Mouse (Mus musculus) cerebellum, postnatal 25 days (tissue): Measurements from ENCODE around the gene Fam120a.

Experiments used
- DNase-seq, 2 experiments: peaks; one replicate each; pipeline ENCODE4 v3.0.0; 2021; ENCODE audit warnings: mixed read lengths in 2 of 2

Gene Fam120a

DNA sequence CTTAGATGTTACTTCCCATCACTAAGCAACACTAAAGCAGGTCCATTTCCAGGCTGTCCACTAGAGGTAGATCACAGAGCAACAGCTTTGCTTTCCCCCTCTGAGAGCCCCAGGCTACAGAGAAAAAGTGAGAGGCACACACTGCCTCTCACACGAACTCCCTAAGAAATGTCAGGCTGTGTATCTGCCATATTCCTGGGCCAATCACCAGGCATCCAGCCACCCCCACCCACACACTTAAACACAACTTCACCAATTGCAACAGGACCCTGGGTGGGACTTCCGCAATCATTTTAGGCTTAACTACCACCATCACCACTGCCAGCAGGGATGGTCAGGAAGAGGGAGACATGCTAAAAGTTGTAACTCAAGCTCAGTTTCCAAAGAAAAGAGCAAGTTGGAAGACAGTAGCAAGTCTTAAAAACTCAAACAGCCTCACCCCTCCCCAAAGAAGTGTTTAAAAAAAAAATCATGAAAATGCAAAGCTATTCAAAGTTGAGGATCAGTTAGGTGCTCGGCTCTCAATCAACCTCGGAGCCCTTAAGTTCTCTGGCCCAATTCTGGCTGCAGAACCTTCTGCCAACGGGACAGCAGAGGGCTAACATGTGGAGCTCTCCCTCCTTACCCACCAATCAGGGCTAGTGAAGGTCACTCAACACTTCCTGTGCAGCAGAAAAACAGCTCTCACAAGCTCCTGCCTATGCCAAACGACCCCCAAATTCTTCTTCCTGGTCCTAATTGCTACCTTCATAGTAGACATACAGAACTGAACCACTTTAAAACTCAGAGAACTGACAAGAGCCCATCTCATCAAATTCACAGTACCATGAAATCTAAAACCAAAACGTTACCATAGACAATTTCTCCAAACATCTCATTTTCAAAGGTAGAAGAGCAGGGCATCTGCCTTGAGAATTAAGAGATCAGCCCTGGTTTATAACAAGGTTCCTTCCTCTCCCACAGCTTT, 2.0 kb downstream of the Fam120a start:
- peak; percentile 37 to 55 for DNase-seq

DNA sequence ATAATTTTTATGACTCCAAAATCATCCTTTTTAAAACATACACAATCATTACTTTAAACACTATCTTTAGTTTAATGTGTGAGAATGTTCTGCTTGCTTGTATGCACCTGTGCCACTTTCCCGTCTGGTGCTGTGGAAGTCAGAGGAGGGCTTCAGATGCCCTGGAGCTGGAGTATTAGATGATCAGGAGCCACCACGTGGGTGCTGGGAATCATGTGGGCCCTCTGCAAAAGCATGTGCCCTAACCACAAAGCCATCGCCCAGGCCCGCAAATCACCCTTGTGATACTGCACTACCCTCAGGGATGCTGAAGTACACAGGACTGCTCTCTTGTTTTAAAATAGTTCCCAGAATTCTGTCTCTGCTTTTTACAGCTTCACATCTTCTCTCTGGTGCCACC, 3.0 kb downstream of the Fam120a start:
- DNase-seq: no peak

DNA sequence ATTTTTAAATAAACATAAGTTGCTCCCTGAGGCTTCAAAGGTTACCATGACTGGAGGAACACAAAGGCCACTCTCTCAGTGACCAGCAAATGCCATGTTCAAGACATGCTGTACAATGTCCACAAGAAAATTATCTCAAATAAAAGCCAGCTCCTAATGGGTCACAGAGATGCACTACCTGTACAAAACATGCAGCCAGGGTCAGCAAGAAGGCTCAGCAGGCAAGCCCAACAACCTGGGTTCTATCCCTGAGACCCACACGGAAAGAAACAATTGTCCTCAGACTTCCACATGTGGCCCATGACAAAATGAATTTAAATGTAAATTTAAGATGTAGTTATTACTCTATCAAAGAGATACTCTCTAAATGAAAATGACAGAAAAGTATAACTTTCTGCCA, 4.7 kb downstream of the Fam120a start:
- no peak for DNase-seq

DNA sequence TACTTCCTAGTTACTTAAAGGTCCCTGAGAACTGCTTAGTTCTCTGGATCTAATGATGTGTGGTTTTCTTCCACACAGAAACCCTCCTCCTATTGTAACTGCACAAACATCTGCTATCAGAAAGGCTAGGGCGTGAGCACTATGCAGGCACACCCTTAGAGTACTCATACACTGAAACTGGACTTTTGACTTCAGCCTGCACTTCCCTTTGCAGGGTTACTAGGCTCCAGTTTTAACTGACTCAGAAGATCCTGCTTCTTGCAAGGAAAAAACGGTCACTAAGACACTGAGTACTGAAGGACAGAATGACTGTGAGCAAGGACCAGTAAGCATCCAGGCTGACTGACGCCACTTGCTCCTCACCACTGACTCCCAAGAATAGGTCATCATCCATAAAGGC, 5.3 kb downstream of the Fam120a start:
- no peak for DNase-seq

DNA sequence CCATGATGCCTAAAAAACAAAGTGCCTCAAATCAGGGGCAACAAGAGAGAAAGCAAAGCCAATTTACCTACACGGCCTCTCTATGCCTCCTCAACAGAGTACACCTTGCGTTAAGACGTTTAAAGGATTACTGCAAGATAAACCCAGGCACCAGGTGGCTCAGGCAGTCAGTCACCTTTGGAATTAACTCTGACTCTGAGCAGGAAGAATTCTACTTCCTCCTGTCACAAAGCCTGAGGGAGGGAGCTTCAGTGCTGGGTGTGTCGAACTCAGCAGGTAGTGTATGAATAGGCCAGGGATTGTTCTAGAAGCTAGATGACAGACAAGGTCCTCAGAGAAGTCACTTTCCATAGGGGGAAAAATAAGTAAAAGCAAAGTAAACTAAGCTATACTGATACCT, 9.2 kb downstream of the Fam120a start:
- DNase-seq: no peak

DNA sequence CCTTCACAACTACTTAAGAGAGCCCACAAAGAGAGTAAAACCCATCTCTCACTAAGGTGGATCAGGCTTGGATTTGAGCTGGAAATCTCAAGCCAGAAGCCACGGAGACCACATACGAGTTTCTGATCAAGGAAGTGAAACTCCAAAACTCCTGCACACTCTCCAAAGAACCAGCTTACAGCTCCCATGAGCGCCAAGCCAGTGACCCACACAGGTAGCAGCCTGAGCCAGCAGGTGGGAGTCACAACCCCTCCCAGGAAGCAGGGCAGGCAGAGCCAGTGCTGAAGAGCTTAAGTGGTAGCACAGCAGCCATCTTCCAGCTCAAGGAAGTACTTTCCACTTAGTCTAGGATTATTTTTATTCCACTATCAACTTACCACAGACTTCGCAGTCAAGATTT, 13.0 kb downstream of the Fam120a start:
- DNase-seq: no peak

DNA sequence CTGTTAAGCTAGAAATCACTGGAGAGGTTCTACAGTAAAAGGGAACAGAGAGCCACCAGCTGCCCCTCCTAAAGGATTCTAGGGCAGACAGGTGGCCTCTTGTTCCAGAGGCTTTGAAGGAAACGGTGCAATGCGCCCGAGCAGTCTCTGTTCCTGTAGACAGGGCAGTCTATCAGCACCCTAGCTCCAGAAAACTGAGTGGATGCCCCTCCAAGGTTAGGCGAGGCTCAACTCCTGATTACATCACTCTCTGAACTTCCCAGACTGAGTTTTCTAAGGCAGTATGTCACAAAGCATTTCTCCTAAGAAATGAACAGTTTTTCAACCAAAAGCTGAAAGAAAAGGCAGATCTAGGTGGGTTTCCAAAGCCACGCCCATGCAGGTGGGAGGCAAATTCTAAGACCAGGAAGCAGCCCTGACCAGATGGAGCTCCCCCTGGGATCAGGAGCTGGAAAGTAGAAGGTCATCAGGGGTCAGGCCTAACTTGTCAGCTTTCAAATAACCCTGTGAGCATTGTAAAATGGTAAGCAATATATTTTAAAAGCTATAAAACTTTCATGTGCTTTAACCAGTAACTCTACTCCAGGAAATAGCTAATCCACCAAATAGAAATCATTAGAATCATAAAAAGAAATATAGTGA, 17.1 kb downstream of the Fam120a start:
- DNase-seq: no peak

DNA sequence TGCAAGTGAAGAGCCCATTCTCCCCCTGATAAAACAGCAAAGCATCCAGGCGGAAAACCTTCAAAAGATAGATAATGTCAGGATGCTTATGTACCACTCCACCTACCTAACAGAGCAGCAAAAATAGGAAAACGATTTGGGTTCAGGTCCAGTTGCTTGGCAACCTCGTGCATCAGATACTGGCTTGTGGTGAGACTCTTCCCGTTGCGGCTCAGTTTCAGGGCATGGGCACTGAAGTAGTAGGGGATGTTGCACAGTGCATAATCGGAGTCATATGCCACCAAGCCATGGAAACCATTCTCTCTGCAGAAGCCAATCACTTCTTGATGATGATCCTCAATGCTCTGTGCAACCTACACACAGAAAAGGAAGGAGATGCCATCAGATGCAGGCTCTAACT, 18.9 kb downstream of the Fam120a start:
- no peak for DNase-seq

DNA sequence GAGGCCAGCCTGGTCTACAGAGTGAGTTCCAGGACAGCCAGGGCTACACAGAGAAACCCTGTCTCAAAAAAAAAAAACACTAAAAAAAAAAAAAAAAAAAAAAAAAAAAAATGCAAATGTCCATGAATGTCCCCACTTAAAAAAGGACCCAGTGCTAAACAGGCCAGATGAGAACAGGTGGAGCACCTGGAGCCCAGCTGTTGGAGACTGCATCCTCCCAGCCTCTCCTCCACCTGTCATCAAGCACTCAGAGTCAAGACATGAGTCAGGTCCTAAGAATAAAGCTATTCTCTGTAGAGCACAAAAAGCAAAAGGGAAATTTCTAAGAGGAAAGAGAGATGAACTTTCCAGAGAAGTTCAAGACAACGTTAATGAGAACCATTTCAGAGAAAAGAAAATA, 23.2 kb downstream of the Fam120a start:
- no peak for DNase-seq

DNA sequence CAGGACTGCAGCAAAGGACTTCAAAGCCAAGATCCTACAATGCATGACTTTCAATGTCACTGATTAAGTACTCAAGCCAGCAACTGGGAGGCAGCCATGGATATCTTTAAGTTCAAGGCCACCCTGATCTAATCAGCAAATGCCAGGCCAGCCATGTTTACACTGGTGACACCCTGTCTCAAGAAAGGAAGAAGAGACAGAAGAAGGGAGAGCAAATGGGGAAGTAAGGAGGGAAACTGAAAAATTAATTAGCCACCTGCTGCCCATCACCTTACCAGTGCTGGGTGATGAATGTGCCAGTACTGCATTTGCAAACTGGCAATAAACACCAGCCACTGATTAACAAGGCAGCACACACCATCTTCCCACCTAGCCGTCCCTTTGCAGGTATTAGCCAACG, 25.3 kb downstream of the Fam120a start:
- DNase-seq: no peak

DNA sequence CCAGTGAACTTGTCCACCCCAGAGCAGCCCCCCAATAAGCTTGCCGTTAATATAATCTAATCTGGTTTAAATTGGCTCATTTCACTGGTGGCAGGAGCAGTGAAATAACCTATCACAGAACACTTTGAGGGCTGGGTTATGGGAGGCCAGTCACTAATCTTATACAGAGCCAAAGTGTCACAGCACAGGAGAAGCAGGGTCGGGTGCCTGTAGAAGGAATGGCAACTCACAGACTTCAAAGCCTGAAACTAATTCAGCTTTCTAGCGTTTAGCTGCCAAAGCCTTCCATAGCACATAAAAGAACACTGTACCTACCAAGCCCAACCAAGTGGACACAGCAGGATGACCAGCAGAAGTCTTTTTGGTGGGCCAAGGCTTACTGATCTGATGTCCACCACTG, 26.0 kb downstream of the Fam120a start:
- DNase-seq: no peak

DNA sequence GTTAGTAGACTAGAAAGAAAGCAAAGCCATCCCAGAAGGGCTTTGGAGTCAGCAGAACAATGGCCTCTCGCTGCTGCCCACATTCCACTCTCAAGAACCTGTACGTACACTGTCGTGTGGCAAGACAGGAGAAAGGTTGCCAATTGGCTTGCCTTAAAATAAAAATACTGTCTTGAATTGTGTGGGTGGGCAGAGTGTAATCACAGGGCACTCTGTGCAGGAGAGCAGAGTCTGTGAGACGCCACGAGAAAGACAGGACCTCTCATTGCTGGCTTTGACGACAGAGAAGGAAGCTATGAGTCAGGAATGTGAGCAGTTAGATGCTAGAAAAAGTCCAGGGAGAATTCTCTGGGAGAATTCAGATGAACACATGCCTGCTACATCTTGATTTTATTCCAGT, 33.2 kb downstream of the Fam120a start:
- no peak for DNase-seq

DNA sequence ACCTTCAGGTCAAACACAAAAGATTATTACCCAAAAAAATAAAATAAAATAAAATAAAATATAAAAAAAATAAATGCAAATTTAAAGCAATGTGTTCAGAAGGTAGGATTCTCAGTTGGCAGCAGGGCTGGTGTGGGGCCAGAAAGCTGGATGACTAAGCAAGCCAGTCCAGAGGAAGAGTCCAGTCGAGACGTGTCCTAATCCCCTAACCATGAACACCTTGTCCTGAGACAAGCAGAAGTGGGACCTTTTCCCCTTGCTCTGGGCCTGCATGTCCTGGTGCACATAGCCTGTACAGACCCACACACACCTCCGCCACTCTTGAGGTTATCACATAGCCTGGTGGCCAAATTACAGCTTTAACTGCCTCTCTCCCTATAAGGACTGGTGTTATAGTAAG, 35.1 kb downstream of the Fam120a start:
- no peak for DNase-seq

DNA sequence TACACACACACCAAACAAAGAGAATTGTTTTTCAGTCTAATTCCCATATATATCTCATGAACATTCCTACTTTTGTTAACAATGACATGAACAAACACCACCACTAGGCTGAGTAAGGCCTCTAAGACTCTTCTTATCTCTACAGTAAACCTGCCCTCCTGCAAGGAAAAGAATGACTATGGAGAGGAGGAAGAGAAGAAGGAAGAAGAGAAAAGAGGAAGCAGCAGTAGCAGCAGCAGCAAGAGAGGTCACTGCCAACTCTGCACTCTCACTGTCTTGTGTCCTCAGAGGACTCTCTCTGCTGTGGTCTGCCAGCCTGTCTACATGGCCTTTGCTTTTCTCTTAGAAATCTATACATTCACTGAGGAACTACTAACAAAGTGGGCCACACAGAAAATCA, 36.1 kb downstream of the Fam120a start:
- DNase-seq: no peak

DNA sequence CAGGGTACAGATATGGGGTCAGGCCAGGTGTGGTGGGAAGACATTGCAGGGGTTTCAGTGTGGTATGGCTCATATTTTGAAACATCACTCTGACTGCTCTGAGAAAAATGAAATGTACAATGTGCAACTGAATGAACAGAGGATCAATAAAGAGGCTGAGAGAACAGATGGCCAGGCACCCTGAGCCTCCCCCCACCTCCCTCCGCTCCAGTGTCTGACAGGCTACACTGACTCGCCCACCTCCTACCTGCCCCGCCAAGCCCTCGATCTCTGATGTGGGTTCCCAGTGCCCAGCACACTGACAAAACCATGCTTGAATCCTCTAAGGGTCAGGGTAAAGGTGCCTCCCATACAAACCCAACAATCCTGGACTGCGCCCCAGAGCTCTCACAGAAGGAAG, 36.6 kb downstream of the Fam120a start:
- no peak for DNase-seq

DNA sequence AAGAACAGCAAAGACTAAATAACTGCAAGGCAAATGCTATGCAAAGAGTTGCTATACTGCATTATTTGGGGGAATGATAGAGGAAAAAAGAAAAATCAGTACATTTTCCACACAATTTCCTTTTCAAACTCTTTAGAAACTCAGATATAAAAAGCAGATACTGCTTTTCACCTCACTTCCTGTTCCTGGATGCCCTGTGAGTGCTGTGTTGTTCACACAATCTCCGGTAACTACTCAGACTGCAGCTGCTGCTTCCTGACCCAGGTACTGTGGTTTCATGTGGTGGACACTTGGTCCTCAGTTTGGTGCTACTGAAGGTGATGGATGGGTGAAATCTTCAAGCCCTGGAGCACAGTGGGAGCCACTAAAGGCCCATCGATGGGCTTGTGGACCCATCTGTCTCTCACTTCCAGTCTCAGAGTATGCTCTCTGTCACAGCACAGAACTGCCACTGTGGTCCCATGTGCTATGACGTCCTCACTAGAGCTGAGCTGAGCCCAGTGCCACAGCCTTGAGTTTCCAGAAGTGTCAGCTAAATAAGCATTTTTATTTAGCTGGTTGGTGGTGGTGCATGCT, 38.2 kb downstream of the Fam120a start:
- no peak for DNase-seq

DNA sequence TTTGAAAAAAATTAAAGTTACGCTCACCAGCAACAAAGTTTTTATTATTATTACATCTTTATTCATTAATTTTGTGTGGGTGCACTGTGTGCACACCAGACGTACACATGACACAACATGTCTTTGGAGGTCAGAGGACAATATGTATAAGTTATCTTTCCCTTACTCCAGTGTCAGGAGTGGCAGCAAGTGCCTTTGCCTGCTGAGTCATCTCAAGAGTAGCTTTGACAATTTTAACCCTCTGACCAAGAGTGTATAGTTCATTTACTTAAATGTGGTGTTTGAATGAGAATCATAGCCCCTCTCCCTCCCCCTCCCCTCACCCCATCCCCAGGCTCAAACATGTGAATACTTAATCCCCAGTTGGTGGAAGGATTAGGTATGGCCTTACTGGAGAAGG, 40.2 kb downstream of the Fam120a start:
- DNase-seq: no peak

DNA sequence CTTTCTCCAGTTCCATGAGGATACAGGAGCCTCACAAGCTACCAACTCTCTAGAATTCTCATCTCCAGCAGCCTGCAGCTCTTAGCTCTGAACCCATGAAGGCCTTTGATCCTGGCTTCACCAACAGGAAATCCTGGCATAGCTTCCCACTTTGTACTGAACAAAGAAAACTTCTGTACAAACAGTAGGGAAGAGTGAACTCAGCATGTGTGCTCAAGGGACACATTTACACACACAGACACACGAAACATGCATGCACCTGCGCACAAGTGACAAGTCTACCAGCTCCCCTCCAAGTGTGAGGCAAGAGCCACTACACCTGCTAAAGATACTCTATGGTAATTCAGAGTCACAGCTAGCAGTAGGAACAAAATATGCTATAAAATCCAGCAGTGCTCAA, 45.1 kb downstream of the Fam120a start:
- DNase-seq: no peak

DNA sequence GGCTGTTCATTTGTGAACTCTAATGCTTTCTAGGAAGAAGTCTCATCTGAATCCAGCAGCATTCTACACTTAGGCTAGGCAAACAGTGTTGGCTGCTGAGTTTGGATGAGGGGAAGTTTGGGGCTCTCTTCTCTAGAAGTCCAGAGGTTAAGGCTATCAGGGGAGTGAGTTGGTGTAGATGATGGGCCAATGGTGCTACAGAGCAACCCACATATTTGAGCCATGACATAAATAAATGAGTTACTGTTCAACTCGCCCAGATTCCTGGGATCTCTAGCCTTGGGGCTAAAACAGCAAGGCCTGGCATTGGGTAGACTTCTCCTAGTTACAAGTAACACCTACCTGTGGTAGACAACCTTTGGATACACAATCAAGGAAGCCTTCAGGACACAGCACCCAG, 46.6 kb downstream of the Fam120a start:
- DNase-seq: no peak

DNA sequence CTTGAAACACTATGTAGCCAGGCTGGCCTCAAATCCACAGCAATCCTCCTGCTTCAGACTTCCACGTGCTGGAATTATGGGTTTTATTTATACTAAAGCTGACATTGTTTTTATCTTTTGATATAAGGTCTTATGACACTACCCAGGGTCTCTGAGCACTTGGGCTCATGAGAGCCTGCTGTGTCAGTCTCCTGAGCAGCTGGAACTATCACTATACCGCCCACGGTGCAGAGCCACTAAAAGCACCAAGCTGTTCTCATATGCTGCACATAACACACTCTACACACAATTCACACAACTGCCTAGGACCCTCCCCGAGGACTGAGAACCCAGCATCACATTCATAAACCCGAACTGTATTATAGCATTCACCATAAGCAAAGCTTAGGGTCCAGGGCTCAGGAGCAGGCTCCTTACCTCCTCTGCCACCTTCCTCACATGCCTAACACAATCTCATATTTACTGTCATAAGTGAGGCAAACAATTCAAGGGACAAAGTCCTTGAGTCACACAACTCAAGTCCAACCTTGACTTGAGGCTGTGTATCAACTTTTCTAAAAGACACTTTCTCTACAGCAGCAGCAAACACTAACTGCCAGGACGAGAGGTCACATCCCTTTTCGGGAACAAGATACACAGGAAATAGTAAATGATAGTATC, 47.9 kb downstream of the Fam120a start:
- no peak for DNase-seq

DNA sequence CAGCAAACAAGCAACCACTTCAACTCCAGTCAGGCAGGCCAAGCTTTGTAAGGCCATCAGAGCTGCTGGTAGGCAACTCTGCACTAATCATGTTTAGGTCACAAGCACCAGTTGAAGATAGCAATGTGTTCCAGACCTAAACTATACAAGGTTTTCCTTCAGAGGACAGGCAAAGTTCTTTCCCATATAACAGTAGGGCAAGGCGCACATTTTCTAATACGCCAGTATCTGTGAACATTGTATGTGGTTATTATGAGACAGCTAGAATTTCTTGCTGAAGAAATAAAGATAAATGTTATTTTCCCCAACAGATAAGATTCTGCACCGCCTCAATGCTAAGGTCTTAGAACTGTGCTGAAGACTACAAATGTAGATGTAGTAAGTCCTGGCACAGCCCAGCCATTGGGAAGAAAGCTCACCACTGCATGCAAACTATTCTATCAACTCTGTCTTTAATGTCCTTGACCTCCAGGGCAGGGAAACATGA, 50.7 kb downstream of the Fam120a start:
- DNase-seq: no peak

DNA sequence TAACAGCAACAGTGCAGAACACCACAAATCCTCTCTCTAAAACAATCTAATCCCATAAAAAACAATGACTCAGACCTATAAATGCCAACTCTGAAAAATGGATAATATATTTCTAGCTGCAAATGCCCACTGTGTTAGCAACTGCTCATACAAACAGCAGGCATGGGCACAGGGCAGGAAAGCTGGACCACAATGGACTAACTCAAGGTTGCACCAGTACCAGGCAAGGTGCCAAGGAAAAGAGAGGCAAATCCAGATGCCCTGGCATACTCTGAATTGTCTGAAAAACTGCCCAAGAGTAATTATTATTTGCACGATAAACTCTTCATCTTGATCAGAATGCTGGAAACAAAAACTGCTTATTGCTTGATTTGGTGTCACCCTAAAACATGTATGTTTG, 54.1 kb downstream of the Fam120a start:
- DNase-seq: peak in 1 of 2 experiments; percentile 37

DNA sequence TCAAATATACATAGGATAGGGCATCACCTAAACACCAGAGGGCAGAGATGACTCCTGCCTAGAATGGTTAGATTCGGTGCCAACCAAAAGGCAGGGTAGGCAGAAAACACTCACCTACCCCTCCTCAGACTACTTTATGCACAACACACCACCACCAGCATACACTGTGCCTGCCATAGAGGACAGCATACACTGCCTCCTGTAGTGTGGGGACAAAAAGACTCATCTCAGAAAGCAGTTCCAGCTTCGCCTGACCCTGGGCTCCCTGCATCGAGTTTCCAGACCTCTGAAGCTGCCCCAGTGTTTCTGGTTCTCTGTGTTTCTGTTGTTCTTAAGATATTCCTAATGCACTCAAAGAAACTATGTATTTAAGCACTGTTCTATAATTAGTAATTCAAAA, 54.7 kb downstream of the Fam120a start:
- no peak for DNase-seq
